Mouse (Mus musculus): ENCODE data around the gene Shh. TPM values are rescaled to one million over a fixed set of nuclear protein-coding genes. Genes with fewer than 3 reads are reported as not detected.

Shh gene
- polyA plus RNA-seq, 1 experiment from 2014 or later = 3.4 TPM

- Histone ChIP-seq H3K4me3 (replicated peaks) (no peak overlapping the region), H3K27ac (no peak overlapping the region), H3K4me2 (replicated peaks) (no peak overlapping the region), H3K9ac (replicated peaks) (no peak overlapping the region), H3K27me3 (no peaks in the 10 kb centered on the region), H3K36me3 (peaks cover 84% of the 10 kb centered on the region), H3K9me3 (no peaks in the 10 kb centered on the region), H3K4me1 (replicated peaks) (no peaks in the 10 kb centered on the region)
- 94% methylated on average over 3 of the region's 3 CpGs for WGBS
- no peak for ATAC-seq
These were observed 53.0 kb downstream of the Shh start for GRCm38 (mm10) chr5:28414076-28414475.

DNA sequence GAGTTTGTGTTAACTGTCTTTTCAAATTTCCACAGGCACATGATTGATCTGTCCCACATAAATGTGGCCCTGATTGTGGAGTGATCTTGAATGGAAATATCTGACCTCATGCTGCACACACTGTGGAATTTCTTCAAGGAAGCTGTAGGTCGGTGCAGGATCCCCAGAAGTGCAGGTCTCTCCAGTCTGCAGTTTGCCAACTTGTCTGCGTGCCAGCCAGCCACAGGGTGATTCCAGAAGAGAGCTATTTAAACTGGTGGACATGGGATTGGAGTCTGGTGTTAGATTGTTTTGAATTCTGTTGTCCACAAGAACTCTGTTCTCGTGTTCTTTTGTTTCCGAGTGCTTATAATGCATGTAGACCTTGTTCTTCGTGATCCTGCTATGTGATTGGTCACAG, 53.5 kb downstream of the Shh start:
- Histone ChIP-seq H3K27ac (no peak overlapping the region), H3K4me3 (replicated peaks) (no peak overlapping the region), H3K4me2 (replicated peaks) (no peak overlapping the region), H3K4me1 (replicated peaks) (no peaks in the 10 kb centered on the region), H3K9me3 (no peaks in the 10 kb centered on the region), H3K9ac (replicated peaks) (no peak overlapping the region), H3K36me3 (peaks cover 84% of the 10 kb centered on the region), H3K27me3 (no peaks in the 10 kb centered on the region)
- no peak for ATAC-seq
- 94% methylated on average over 5 of the region's 5 CpGs for WGBS

DNA sequence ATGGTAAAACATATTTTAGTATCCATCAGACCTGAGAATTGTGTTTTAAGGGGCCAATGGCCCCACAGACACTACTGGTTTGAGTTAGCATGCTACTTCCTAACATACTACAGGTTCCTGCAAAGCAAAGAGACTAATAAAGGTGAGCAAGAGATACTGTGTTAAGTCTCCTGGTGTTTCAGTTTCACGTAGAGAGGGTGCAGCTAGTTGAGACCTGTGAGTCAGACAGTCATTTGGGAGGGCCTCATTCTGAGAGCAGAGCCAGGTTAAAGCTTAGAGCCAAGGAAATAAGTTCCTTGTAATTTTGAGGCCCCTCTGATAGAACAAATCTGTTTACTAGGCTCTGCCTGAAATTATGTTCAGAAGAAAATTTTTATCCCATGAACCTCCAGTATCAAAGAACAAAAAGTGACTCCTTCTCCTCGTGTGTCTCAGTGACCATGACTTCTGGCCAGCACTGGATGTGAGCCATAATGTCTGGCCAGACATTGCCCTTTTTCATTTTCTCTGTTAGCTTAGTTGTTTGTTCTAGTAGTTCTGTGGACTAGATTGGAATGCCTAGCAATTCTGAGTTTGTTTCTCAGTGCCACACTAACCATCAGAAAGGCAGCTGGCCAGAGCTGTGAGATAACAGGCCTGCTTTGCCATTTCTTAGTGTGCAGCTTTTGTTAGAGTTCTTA, 54.9 kb downstream of the Shh start:
- no peak overlapping the region for H3K4me3 ChIP-seq (replicated peaks)
- no peak overlapping the region for H3K27ac ChIP-seq
- H3K36me3 ChIP-seq = peaks cover 81% of the 10 kb centered on the region
- H3K9me3 ChIP-seq = no peaks in the 10 kb centered on the region
- H3K4me1 ChIP-seq (replicated peaks) = no peaks in the 10 kb centered on the region
- WGBS = 94% methylated on average over 2 of the region's 2 CpGs
- H3K4me2 ChIP-seq (replicated peaks) = no peak overlapping the region
- no peak overlapping the region for H3K9ac ChIP-seq (replicated peaks)
- H3K27me3 ChIP-seq = no peaks in the 10 kb centered on the region
- no peak for ATAC-seq

Other genes with a start within 250 kb of the Shh start
- gene Cnpy1, start 221.4 kb downstream of the Shh start, polyA plus RNA-seq (2015; fragmentation: Nextera tagmentation; extraction: Ambion mirVana) = 85.5 and 90.2 TPM in 2 replicates
- gene Rbm33, start 150.1 kb downstream of the Shh start, polyA plus RNA-seq (2015; fragmentation: Nextera tagmentation; extraction: Ambion mirVana) = 21.0 and 24.3 TPM in 2 replicates

All from midbrain, embryonic 13.5 days (tissue).